Mouse (Mus musculus): ENCODE measurements around the gene Tlx3. TPM values are rescaled to one million over a fixed set of nuclear protein-coding genes. Genes with fewer than 3 reads are reported as not detected.

The Tlx3 gene
- total RNA-seq, 2 experiments from 2014 or later, result not detected

DNA sequence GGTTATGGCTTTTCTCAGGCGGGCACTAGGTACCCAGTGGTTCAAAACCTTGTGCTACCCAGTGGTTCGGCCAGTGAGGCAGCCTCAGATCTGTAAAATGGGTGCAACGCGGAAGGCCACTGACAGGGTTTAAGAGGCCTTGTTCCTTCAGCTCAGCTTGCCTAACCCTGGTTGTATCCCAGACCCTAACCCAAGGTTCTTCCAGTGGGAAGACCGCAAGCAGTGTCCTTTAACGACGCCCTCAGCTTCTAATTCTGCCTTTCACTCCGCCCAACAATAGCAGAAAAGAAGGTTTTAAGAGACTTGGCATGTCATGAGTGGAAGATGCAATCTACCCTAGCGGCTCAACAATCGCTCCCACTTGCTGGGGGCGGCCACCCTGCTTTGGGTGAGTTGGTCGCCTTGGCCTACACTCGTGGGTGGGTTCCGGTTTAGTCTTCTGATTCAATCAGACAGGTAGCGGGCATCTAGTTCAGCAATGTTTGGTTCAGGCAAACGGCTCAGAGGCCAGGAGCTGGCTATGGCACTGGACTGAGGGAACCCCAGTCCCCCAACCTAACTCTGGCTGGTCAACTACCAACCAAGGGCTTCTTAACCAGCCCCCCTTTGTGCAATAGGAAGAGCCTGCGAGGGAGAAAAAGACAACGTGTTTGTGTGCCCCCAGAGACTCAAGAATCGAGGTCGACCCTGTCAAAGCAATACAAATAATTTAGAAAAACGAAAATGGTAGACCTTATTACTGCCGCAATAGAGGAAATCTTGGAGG is 4.9 kb downstream of the Tlx3 start:
- no peak for DNase-seq
- intact Hi-C loops (cut with DNase I), result no loop called here

DNA sequence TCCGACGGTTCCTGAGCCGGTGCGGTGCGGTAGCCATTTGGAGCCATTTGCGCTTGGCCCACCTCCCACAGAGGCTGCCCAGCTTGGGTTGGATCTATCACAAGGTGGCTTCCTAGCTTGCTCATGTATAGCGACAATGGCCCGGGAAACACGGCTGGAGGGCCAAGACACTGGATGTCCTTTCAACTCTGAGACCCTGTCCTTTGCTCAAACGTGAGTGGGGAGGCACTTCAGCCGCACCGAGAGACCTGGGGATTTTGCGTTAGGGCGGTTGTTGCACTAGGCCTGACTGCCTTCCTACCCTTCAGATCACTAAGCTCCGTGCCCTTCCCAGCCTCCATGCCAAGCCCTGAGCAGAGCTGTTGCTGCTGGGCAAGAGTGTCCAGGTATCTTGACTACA is 5.7 kb downstream of the Tlx3 start:
- no peak for DNase-seq
- intact Hi-C loops (cut with DNase I), result no loop called here

DNA sequence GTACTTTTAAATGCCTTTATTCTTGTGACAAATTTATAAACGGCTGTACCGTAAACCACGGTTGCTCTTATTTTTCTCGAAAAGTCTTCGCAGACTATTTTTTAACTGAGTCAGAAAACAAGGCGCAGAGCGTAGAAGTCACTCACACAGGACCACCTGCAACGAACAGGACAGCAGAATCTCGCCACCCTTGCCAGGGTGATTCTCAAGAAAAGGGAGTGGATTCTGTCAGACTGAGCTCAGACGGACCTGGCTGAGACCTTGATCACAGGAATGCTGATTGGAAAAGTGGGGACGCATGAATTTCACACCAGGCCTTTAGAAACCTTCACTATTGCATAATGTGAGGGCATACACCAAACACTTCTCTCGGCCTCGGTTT is 6.3 kb downstream of the Tlx3 start:
- intact Hi-C loops (cut with DNase I), result no loop called here
- no peak for DNase-seq

DNA sequence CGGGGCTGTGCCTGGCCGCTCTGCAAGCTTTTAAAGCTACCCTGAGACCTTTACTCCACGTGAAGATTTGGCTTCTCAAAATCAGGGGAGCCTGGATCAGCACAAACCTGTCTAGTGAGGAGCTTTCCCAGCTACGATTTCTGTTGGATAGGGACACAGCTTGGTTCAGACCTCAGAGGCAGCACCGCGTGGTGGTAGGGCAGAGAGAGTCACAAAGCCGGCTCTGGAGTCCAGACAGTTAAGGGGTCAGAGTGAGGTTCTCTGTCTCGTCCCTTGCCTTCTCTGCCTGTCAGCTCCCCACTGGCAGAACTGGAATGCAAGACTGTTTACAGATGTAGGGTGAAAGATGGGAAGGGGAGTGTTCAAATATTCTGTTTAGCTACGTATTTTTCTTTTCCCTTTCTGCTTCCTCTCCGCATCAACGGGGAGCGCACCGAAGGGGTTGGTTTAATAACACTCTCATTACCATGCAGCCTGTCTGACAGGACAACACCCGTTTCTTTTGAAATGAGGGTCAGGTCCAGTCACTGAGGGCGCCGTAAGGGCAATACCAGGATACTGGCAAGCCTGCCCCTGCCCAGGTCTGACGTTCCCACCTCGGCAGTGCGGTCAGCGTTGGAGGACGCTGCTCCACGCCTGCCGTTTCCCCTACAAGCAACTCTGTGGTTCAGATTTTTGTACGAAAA is 6.8 kb downstream of the Tlx3 start:
- intact Hi-C loops (cut with DNase I), result no loop called here
- no peak for DNase-seq

DNA sequence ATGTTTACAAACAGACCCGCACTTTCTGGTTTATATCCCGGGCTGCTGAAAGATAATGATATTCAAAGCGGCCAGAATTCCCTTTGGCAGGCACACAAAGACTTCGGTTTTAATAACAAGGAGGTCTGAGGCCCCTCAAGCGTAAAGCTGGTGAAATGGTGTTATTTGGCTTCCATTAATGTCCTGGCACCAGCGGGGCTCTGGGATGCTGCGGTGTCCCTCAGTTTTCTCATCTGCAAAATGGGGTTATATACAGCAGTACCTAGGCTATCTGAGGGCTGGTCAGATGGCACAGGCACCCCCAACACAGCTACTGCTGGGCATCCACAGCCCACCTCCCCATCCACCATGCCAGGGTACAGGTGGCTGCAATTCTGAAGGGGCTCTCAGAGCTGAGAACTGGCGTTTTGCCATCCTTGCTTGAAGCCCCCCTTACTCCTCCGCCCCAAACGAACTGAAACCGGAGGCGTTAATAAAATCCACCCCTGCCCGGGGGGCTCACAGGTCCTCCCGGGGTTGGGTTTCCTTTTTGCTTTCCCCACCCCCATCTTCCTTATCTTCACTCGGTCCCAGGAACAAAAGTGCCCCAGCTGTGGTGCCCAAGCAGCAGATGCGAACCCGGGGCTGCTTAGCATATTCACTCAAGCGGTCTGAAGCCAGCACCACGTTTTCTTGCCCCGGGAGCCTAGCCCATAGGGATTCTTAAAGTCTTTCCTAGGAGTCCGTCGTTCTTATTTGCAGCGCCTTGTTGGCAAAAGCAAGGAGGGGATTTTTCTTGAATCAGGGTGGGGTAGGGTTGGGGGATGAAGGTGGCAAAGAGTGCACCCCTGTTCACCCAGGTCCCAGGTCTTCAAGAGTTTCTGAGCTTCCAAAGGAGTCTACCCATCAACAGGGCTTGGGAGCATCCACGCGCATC is 7.6 kb downstream of the Tlx3 start:
- intact Hi-C loops (cut with DNase I), result no loop called here
- no peak for DNase-seq

DNA sequence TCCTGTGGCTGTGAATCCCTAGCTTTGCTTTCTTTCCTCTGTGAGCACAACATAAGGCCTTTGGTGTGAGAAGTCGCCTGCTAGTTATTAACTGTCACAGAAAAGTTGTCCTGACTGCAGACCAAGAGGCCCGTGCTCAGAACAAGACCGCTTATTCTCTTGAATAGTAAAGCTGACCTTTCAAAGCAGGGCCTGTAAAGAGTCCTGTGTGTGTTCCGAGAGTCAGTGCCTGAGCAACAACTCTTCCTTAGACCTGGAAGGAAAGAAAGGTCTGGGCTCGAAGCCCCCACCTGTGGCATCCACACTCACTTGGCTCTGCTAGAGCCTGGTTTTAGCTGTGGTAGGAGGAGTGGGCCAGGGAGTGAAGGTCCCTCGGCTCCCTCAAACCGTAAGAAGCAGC is 8.3 kb downstream of the Tlx3 start:
- no peak for DNase-seq
- intact Hi-C loops (cut with DNase I), result no loop called here

DNA sequence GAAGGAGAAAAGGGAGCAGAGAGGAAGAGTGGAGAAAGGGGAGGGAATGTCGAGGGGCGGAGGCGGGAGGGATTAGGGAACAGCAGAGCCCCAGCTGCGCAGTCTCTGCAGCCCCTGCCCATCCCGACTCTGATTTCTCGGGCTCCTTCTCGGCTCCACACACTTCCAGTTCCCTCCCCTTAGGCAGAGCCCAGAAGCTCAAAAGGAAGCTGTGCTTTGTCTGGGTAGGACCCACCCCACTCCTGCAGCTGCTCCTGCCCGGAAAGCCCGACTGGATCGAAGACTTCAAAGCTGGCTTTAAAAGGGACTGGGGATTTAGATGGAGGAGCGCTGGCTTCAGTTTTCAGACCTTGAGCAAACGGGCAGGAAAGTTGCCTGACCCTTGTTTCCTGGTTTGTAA is 9.7 kb downstream of the Tlx3 start:
- no peak for DNase-seq
- intact Hi-C loops (cut with DNase I), result no loop called here

DNA sequence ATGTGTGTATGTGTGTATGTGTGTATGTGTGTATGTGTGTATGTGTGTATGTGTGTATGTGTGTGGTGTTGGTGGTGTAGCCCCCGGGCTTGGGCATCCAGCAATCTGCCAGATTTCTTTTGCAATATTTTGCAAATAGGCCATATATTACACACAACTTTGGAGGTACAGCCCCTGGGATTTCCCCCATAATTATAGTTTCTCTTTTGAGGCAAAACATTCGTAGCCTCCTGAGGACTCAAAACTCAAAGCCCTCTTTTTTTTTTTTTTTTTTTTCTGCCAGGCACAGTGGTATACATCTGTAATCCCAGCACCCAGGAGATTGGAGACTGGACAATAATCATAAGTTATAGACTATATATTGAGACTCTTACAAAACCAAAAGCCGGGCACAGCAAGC is 21.6 kb downstream of the Tlx3 start:
- no peak for DNase-seq
- intact Hi-C loops (cut with DNase I), result no loop called here

DNA sequence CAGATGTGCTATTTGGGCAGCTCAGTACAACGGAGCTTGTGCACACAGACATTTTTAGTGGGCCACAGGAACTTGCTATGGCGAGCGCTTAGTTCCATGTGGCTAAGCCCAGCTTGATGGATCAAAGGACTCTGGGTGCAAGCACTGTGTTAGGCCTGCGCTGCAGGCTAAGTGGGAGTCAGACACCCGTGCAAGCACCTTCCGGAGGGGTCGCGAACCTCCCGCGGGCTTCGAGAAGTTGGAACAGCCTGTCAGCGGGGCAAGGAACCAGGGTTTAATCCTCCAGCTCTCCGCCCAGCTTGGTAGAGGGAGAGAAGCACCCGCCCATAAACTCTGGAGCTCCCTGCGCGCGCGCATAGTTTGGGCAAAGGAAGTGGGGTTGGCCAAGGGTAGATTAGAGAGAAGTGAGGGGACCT is 22.7 kb downstream of the Tlx3 start:
- intact Hi-C loops (cut with DNase I), result no loop called here
- DNase-seq, result no peak

DNA sequence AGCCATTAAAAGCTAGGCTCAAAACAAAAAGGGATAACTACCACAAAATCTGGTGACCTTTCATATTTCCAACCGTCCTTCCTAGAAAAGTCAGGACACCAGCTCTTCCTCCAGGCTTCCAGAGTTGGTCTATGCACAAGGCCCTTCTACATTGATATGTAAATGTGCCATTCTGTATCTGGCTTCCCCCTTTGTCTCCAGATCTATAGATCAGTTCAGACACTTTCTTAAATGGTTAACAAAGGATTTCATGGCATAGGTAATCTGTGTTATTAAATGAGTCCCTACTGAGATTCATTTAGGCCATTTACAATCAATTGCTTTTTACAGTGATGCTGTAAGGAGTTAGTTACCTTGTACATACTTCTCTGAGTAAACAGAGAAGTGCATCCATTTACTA is 23.6 kb downstream of the Tlx3 start:
- no peak for DNase-seq
- intact Hi-C loops (cut with DNase I), result loop anchor here (5.0 kb wide), 1 partner anchor 542 kb away; no protein-coding TSS in a partner anchor

DNA sequence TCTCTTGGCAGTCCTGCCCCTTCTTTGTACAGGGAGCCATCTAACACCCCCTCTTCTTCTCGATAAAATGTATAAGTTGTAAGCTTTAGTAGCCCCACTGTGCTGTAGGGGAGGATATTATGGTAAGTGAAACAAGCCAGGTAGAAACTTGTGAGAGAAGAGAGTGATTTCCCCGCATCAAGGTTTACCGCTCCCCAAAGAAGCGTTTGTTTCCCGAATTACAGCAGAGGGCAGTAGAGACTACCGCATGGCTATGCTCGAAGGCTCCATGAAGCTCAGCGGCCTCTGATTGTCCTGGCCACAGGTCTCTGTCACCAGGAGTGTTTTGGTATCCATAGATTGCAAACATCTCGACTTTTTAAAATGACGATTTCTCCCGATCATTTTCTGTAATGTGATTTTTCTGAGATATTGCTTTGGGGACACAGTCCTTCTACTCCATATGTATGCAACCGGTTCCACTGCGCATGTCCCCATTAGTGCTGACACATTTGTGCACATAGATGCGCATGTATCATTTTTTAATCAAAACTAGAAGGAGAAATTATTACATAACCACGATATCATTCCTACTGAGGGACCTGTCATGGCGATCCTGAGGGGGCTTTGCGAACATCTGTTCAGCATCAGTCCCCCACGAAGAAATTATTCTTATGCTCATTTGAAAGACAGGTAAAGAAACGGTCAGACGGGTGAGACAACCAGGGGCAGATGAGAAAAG is 26.7 kb downstream of the Tlx3 start:
- DNase-seq, result peak; percentile 27 to 64
- intact Hi-C loops (cut with DNase I), result loop anchor here (1.0 to 5.0 kb wide), 4 partner anchors 119 to 546 kb away; no protein-coding TSS in a partner anchor

DNA sequence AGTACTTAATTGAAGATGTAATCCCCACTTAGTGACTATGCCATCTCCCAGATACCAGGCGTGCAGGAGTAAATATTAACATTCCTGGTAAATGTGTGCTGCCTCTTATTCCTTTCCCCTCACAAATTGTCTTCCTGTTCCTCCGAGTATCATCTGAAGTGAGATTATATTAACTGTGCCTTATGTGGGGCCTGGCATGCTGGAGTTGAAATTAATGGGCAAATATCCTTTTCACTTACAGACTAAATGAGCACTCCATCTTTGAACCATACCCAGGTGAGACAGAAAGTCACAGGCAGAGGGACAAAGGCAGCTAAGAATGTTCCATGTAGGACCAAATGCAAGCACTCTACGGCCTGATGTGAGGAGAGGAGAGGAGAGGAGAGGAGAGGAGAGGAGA is 27.6 kb downstream of the Tlx3 start:
- intact Hi-C loops (cut with DNase I), result loop anchor here (1.0 to 5.0 kb wide), 4 partner anchors 120 to 547 kb away; no protein-coding TSS in a partner anchor
- DNase-seq, result no peak

DNA sequence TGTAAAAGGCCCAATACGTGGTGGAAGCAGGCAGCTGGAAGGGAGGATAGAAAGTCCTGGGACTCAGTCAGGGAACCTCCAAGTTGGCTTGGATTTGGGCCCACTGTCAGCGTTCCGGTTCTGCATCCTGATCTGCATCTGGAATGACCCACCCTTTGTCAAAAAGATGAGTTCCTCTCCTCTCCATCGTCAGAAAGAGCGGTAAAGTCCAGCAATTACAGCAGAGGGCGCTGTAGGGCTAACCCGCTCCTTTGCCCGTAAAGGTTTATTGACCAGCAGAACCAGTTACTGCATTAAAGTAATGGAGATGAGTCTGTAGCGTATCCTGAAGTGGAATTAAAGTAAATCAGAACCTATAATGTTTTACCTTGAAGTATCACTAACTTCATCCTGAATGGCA is 32.9 kb downstream of the Tlx3 start:
- DNase-seq, result peak; percentile 54 to 72

DNA sequence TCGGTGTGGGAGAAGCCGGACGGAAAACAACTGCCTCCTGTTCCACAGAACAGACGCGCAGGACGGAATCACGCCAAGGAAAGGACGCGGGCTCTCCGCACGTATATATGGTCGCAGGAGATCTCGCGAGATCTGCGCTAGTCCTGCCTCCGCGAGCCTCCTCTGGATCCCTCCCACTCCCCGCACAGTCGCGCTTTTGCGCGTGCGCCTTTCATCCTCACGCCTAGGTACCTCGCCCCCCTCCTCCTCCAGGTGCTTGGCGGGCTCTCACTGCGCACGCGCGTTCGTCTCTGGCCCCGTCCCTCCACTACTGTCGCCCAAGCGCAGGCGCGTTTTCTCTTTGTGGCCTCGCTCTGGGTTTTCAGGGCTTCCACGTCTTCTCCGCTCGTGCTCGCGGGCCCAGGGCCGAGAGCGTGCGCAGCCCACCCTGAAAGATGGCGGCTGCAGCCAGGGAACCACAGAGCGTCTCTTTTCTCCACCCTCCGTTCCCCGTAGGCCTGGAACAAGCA is 40.3 kb downstream of the Tlx3 start, which contains the start of gene Npm1:
Npm1 (minus strand) TSS at position 209 of the 509 bp plus-strand sequence.
- intact Hi-C loops (cut with DNase I), result loop anchor here (5.0 kb wide), 1 partner anchor 626 kb away; no protein-coding TSS in a partner anchor
- DNase-seq, result peak; percentile 99

More for the DNA sequence above, 32.9 kb downstream of the Tlx3 start:
- intact Hi-C loops (cut with DNase I), result no loop called here

DNA sequence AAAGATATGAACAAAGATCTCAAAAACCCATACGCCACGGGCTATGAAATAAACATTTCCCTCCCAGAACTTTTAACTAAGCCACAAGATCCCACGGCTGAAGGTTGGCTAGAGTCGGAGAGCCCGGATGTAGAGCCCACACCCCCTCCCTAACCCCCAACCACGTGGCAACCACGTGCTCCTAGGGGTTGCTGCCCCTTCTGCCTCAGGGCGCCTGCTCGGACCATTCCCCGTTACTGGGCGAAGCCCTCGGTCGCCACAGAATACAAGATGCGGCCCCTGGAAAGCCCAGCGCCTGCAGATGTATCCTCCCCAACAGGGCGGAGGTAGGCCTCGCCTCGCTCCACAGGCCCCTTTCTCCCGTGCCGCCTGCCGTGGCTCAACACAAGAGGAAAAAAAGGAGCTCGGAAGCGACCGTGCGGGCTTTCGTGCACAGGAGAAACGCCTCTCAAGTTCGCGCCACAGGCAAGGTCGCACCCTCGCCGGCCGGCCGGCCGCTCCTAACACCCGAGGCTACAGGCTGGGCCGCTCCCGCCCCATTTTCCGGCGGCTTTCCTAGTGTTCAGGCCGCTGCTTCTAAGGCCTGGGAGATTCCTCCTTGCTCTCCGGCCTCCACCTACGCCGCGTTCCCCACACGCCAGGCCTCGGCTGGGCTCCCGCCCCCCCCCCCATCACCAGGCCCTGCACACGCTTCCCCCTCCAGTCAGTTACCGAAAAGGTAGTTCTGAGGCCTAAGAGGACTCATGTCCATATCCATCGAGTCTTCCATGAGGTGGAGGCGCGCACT is 41.0 kb downstream of the Tlx3 start:
- intact Hi-C loops (cut with DNase I), result loop anchor here (5.0 kb wide), 1 partner anchor 625 kb away; no protein-coding TSS in a partner anchor
- DNase-seq, result peak; percentile 61 to 77

DNA sequence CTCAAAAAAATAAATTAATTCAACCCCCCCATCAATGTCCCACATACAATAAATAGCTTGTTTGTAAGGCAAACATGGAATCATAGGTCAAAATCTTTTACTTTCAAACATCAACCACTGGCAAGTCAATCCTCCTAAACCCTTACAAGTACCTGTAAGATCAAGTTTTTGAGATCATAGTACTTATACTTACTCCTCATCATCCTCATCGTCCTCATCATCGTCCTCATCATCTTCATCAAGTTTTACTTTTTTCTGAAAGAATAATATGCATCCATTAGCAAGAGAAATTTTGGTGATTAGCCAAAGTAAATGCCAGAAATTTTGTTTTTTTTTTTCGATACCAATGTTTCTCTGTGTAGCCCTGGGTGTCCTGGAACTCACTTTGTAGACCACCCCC is 43.6 kb downstream of the Tlx3 start:
- no peak for DNase-seq
- intact Hi-C loops (cut with DNase I), result loop anchor here (5.0 kb wide), 1 partner anchor 622 kb away; no protein-coding TSS in a partner anchor

DNA sequence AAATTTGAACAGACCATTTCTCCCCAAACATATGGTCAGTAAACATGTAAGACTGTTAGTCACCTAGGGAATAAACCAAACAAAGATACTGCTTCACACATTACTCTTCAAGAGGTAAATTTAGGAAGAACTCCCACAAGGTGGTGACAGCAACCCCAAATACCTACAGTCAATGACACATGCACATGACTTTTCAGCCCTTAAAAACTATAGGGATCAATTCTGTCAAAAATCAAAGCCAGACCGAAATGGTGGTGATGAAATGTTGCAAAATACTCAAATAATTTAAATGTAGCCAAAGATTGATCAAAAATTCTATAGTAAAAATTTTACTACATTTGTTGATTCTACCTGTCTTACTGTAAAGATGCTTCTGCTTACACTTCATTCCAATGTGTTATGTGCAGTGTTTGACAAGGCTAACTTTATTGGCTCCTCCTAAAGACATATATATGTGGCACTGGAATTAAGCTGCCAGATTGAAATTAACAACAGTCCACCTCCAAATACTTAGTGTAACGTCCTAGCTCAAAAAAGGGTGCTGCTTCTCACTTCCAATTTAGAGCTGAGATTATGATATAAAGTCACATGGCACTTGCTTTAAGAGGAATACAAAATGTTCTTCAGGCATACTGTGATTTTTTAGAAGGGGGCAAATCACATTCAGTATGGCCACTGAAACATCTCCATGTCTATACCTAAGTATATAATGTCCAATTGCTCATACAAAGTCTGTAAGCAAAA is 45.8 kb downstream of the Tlx3 start:
- DNase-seq, result no peak
- intact Hi-C loops (cut with DNase I), result no loop called here

DNA sequence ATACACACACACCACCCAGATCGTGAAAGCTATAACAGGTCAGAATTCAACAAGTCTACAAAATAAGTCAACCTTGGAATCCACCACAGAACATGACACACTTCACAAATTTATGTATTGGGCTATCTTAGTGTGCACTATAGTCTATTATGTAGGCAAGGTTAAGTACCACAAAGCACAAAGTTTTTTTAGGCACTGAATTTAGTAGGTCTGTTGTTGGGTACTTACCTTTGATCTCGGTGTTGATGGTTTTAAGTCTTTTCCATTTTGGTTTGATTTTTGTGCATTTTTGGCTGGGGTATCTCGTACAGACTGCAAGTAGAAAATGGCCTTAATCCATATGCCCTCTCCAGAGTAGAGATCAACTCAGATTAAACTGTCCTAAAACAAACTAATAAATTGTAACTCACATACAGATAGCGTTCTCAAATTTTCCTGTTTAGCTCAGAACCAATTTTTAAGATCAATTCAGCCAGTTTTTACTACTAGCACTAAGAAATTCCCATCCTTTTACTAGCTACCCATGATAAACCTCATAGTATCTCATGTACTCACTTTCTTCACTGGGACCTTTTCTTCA is 46.9 kb downstream of the Tlx3 start:
- DNase-seq, result no peak
- intact Hi-C loops (cut with DNase I), result no loop called here

All from heart, postnatal 14 days (tissue).